In genomic region chr1:150393488-150393852, GRCm38 (mm10) we compare ENCODE assay signal across 7 mouse cellular contexts. TPM values are rescaled to one million over a fixed set of nuclear protein-coding genes. Genes with fewer than 3 reads are reported as not detected.
A peak's percentile ranks its signal among the peaks of the same experiment; 100 is the strongest.
DNase-seq lines count a peak whose midpoint lies in the region; ATAC-seq and TF ChIP-seq lines count a peak whose summit lies in the region.

No protein-coding gene starts in this region.

- peak overlapping the region; percentile 97 for H3K4me3 ChIP-seq in testis, adult 2 months (ENCODE audit: control insufficient read depth, low read depth, low read length)
- peak overlapping the region; percentile 81 for H3K4me3 ChIP-seq in forebrain, embryonic 13.5 days
- H3K4me3 ChIP-seq in liver, embryonic 13.5 days (replicated peaks) = peak overlapping the region; percentile 79

- H3K4me1 ChIP-seq in testis, adult 2 months (ENCODE audit: control insufficient read depth, insufficient read depth, low read length) = no peaks in the 10 kb centered on the region; the same call in 1 of the 2 replicates
- H3K4me1 ChIP-seq in forebrain, embryonic 13.5 days = peaks cover 8% of the 10 kb centered on the region; the same call in 1 of the 2 replicates
- H3K4me1 ChIP-seq in liver, embryonic 13.5 days (replicated peaks) = peaks cover 13% of the 10 kb centered on the region

- WGBS in forebrain, embryonic 13.5 days = 0% methylated on average over 25 of the region's 27 CpGs
- WGBS in liver, embryonic 13.5 days (ENCODE audit: insufficient replicate concordance) = under 1% methylated on average over 27 of the region's 27 CpGs

- peak overlapping the region; percentile 66 for H3K4me2 ChIP-seq in forebrain, embryonic 13.5 days
- H3K4me2 ChIP-seq in liver, embryonic 13.5 days = peak overlapping the region; percentile 68

- no peak for TF ChIP-seq CTCF in testis, adult 2 months (IDR thresholded peaks at IDR 0.05; ENCODE audit: control insufficient read depth, insufficient read depth, insufficient replicate concordance, low read depth, low read length)

- H3K27me3 ChIP-seq in testis, adult 2 months (ENCODE audit: control insufficient read depth, insufficient read depth, low read length) = no peaks in the 10 kb centered on the region
- H3K27me3 ChIP-seq in forebrain, embryonic 13.5 days = no peaks in the 10 kb centered on the region
- no peaks in the 10 kb centered on the region for H3K27me3 ChIP-seq in liver, embryonic 13.5 days

- H3K9ac ChIP-seq in forebrain, embryonic 13.5 days = peak overlapping the region; percentile 84
- peak overlapping the region; percentile 86 for H3K9ac ChIP-seq in liver, embryonic 13.5 days

- no peak for DNase-seq in testis, postnatal 14 days (ENCODE audit: low spot score)
- DNase-seq in liver, embryonic 13.5 days = no peak
- DNase-seq in urinary bladder, postnatal 4 days (ENCODE audit: low spot score in 2 of 2) = no peak
- no peak for DNase-seq in frontal cortex, postnatal 14 days (ENCODE audit: low spot score in 2 of 2)
- DNase-seq in adrenal gland, postnatal 25 days = no peak

- peak; percentile 6; the same call in 1 of the 2 replicates for TF ChIP-seq POLR2A in testis, adult 2 months (IDR thresholded peaks at IDR 0.05; ENCODE audit: control insufficient read depth, low read depth, low read length)

- no peaks in the 10 kb centered on the region for H3K36me3 ChIP-seq in testis, adult 2 months (ENCODE audit: control insufficient read depth, insufficient read depth, low read length)
- H3K36me3 ChIP-seq in forebrain, embryonic 13.5 days (ENCODE audit: poor library complexity, severe bottlenecking) = peaks cover 30% of the 10 kb centered on the region
- peaks cover 38% of the 10 kb centered on the region for H3K36me3 ChIP-seq in liver, embryonic 13.5 days

- no peaks in the 10 kb centered on the region for H3K9me3 ChIP-seq in forebrain, embryonic 13.5 days (replicated peaks)
- no peaks in the 10 kb centered on the region for H3K9me3 ChIP-seq in liver, embryonic 13.5 days (replicated peaks)

- ATAC-seq in forebrain, embryonic 13.5 days = no peak; the same call in 1 of the 2 replicates
- peak; percentile 32 for ATAC-seq in liver, embryonic 13.5 days (ENCODE audit: low read depth)

- H3K27ac ChIP-seq in testis, adult 2 months (ENCODE audit: control insufficient read depth, insufficient read depth, low read depth, low read length) = peak overlapping the region; percentile 99
- peak overlapping the region; percentile 82 for H3K27ac ChIP-seq in forebrain, embryonic 13.5 days
- H3K27ac ChIP-seq in liver, embryonic 13.5 days = peak overlapping the region; percentile 89

RNA-seq across cellular contexts. Expression of gene Odr4, which starts 0.6 kb away (rescaled TPM):
- 2.8 and 4.2 TPM in 2 replicates for polyA plus RNA-seq in testis, adult 2 months (2012; rRNA removed)
- polyA plus RNA-seq in forebrain, embryonic 13.5 days (2015; fragmentation: Nextera tagmentation; extraction: Ambion mirVana) = 36.6 and 40.9 TPM in 2 replicates
- 17.3 and 21.2 TPM in 2 replicates for polyA plus RNA-seq in liver, embryonic 13.5 days (2015; fragmentation: Nextera tagmentation; extraction: Ambion mirVana)
- total RNA-seq in adrenal gland, postnatal 25 days (2021) = 60.7 and 61.1 TPM in 2 replicates

RNA-seq across cellular contexts. Expression of gene Tpr, which starts 0.8 kb away (rescaled TPM):
- polyA plus RNA-seq in testis, adult 2 months (2012; rRNA removed) = 39.6 and 45.4 TPM in 2 replicates
- 188 and 189 TPM in 2 replicates for polyA plus RNA-seq in forebrain, embryonic 13.5 days (2015; fragmentation: Nextera tagmentation; extraction: Ambion mirVana)
- polyA plus RNA-seq in liver, embryonic 13.5 days (2015; fragmentation: Nextera tagmentation; extraction: Ambion mirVana) = 103 and 114 TPM in 2 replicates
- 130 and 184 TPM in 2 replicates for total RNA-seq in adrenal gland, postnatal 25 days (2021)
